Mouse (Mus musculus) macrophage (primary cell): ENCODE data around the gene Ltbp1. TPM values are rescaled to one million over a fixed set of nuclear protein-coding genes. Genes with fewer than 3 reads are reported as not detected.

ENCODE experiments used
- H3K27ac ChIP-seq: fragments of 350-480 bp; formaldehyde crosslinking; 2 replicates; pipeline ENCODE4 v1.9.0; 2021
- H3K36me3 ChIP-seq: fragments of 350-480 bp; formaldehyde crosslinking; 2 replicates; pipeline ENCODE4 v1.9.0; 2021; ENCODE audit errors: inconsistent target
- H3K4me3 ChIP-seq: fragments of 350-480 bp; formaldehyde crosslinking; 2 replicates; pipeline ENCODE4 v1.9.0; 2021; ENCODE audit errors: inconsistent target
- H3K79me2 ChIP-seq: fragments of 350-480 bp; formaldehyde crosslinking; 2 replicates; pipeline ENCODE4 v1.9.0; 2021; ENCODE audit errors: inconsistent target
- WGBS: methylation state at CpG from one replicate; pipeline ENCODE4 v1.1.7; 2026; ENCODE audit warnings: inconsistent platforms; ENCODE audit not compliant: missing documents; 5-methylcytosine and 5-hydroxymethylcytosine counted together
- polyA plus RNA-seq: library from polyadenylated mRNA; stranded (reverse); fragments of 250-400 nt; gene quantifications from 3 replicates; pipeline ENCODE4 v1.2.4, GENCODE M21; 2018; ENCODE audit warnings: inconsistent platforms

The Ltbp1 gene
- polyA plus RNA-seq, 1 experiment from 2014 or later, result 0.23 TPM

GRCm38 (mm10) chr17:75251094-75251493 lies 245.7 kb downstream of the Ltbp1 start:
- Histone ChIP-seq H3K27ac (no peak overlapping the region), H3K79me2 (no peaks in the 10 kb centered on the region), H3K36me3 (no peaks in the 10 kb centered on the region), H3K4me3 (no peak overlapping the region)
- 100% methylated on average over 6 of the region's 6 CpGs for WGBS

DNA sequence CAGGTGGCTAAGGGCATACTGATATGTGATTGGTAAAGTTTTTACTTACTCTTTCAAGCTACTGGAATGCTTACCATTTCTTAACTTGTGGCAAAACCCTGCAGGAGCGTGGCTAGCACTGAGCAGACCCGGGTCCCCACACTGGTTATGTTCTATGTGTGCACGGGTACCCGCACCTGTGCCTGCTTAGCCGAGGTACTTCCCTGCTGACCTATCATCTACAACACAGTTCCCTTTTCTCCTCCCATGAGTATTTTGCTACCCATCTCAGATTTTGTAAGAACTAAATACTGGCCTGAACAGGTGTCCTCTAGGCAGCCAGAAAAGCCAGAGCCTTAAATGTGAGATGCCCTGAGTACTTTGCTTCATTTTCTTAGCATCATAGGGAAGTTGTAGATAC lies 247.2 kb downstream of the Ltbp1 start:
- Histone ChIP-seq H3K4me3 (no peak overlapping the region), H3K36me3 (no peaks in the 10 kb centered on the region), H3K27ac (no peak overlapping the region), H3K79me2 (no peaks in the 10 kb centered on the region)
- WGBS, result 97% methylated on average over 5 of the region's 5 CpGs

DNA sequence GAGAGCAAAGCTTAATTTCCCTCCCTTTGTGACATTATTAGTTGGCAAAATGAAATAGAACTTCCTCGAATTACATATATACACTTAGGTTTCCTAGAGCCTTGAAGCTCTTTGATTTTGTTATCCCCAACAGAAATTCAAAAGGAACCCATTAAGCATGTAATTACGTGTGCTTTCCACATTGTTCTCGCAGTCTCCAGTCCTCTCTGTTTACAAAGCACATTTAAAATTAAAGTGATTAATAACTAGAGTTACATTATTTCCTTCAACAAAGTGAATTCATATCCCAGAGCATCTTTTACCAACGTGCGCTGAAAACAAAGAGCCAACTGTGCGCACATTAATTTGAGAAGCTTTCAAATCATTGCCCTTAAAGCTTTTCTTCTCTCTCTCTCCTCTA lies 249.5 kb downstream of the Ltbp1 start:
- no peaks in the 10 kb centered on the region for H3K79me2 ChIP-seq
- H3K36me3 ChIP-seq, result no peaks in the 10 kb centered on the region
- no peak overlapping the region for H3K4me3 ChIP-seq
- no peak overlapping the region for H3K27ac ChIP-seq
- 95% methylated on average over 6 of the region's 6 CpGs for WGBS

- no peaks in the 10 kb centered on the region for H3K36me3 ChIP-seq
- H3K4me3 ChIP-seq, result no peak overlapping the region
- WGBS, result 25% methylated on average over 1 of the region's 1 CpGs
- no peak overlapping the region for H3K27ac ChIP-seq
- no peaks in the 10 kb centered on the region for H3K79me2 ChIP-seq
These were observed 250.6 kb downstream of the Ltbp1 start for GRCm38 (mm10) chr17:75255967-75256366.

DNA sequence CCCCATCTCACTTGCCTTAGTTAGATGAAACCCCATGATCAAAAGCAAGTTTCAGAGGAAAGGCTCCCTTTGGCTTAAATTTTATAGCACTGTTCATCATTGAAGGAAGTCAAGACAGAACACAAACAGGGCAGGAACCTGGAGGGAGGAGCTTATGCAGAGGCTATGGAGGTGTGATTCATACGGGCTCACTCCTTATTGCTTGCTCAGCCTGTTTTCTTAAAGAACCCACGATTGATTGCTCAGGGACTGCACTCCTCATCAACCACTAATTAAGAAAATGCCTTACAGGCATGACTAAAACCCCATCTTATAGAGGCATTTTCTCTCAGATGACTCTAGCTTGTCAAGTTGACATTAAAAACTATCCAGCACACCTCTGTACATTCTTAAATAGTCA lies 253.1 kb downstream of the Ltbp1 start:
- 63% methylated on average over 2 of the region's 2 CpGs for WGBS
- no peaks in the 10 kb centered on the region for H3K36me3 ChIP-seq
- no peak overlapping the region for H3K27ac ChIP-seq
- no peak overlapping the region for H3K4me3 ChIP-seq
- H3K79me2 ChIP-seq, result no peaks in the 10 kb centered on the region

- WGBS, result 76% methylated on average over 3 of the region's 3 CpGs
- H3K27ac ChIP-seq, result no peak overlapping the region
- H3K36me3 ChIP-seq, result no peaks in the 10 kb centered on the region
- H3K79me2 ChIP-seq, result no peaks in the 10 kb centered on the region
- no peak overlapping the region for H3K4me3 ChIP-seq
These were observed 258.1 kb downstream of the Ltbp1 start for GRCm38 (mm10) chr17:75263336-75263990.

- no peak overlapping the region for H3K4me3 ChIP-seq
- no peaks in the 10 kb centered on the region for H3K79me2 ChIP-seq
- 73% methylated on average over 4 of the region's 4 CpGs for WGBS
- H3K36me3 ChIP-seq, result no peaks in the 10 kb centered on the region
- H3K27ac ChIP-seq, result no peak overlapping the region
These were observed 263.1 kb downstream of the Ltbp1 start for GRCm38 (mm10) chr17:75268506-75268905.

GRCm38 (mm10) chr17:75272446-75272845 lies 267.1 kb downstream of the Ltbp1 start:
- 64% methylated on average over 3 of the region's 3 CpGs for WGBS
- no peaks in the 10 kb centered on the region for H3K79me2 ChIP-seq
- H3K27ac ChIP-seq, result no peak overlapping the region
- H3K36me3 ChIP-seq, result no peaks in the 10 kb centered on the region
- no peak overlapping the region for H3K4me3 ChIP-seq

DNA sequence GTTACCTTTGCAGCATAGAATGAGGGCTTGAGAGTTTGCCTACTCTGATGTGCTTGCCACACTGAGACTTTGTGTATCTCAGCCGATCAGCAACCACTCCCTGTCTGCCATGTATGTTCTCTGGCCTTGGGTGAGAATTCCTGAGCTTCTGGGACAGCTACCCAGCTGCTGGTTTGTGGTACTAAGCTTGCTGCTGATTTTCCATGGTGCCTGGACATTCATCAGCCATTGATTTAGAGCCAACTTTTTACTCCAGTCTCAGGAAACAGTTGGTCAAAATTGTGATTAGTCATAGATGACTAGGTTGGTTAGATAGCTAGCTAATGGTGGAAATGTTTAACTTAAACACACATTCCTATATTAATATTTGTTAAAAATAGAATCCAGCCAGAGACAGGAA lies 267.9 kb downstream of the Ltbp1 start:
- H3K27ac ChIP-seq, result no peak overlapping the region
- no peaks in the 10 kb centered on the region for H3K36me3 ChIP-seq
- H3K79me2 ChIP-seq, result no peaks in the 10 kb centered on the region
- 78% methylated on average over 1 of the region's 1 CpGs for WGBS
- H3K4me3 ChIP-seq, result no peak overlapping the region

DNA sequence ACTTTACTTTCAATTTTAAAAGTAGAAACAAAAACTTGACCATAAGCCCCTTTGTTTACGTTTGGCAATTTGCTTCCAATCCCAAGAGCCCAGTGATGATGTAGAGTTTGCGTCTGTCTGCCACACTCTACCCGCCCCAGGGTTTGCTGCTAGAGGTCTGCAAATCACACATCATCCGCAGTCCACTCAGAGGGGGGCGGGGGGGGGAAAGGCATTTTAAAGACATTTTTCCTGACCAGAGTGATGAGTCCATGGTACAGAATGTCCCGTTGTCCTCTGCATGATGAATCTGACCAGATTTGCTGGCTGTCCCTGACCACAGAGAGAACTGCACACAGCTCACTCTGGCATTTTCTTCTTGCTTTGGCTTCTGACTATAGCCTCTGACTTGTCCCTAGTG lies 269.9 kb downstream of the Ltbp1 start:
- Histone ChIP-seq H3K27ac (no peak overlapping the region), H3K4me3 (no peak overlapping the region), H3K79me2 (no peaks in the 10 kb centered on the region), H3K36me3 (no peaks in the 10 kb centered on the region)
- WGBS, result 89% methylated on average over 6 of the region's 6 CpGs

GRCm38 (mm10) chr17:75278106-75278505 lies 272.7 kb downstream of the Ltbp1 start:
- 92% methylated on average over 1 of the region's 1 CpGs for WGBS
- Histone ChIP-seq H3K4me3 (no peak overlapping the region), H3K36me3 (no peaks in the 10 kb centered on the region), H3K27ac (no peak overlapping the region), H3K79me2 (no peaks in the 10 kb centered on the region)

- H3K36me3 ChIP-seq, result no peaks in the 10 kb centered on the region
- H3K79me2 ChIP-seq, result no peaks in the 10 kb centered on the region
- no peak overlapping the region for H3K4me3 ChIP-seq
- no peak overlapping the region for H3K27ac ChIP-seq
- WGBS, result 84% methylated on average over 6 of the region's 6 CpGs
These were observed 273.2 kb downstream of the Ltbp1 start for GRCm38 (mm10) chr17:75278561-75278960.

DNA sequence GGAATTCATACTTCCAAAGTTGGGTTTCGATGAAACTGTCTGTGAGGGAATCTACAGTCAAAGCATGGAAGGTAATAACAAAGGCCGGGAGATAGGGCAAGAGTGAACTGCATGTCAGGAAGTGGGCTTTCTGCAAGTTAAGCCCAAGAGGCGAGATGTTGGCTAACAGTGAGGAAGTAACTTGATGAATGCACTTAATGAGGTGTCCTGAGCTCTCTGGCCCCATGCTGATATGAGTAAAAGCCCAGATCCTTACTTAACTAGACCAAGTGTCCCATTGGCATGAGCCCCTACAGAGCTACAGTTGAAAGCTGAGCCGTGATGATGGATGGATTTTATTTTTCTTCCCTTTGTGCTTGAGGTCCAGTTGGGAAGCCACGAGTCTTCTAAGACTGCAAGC lies 276.0 kb downstream of the Ltbp1 start:
- Histone ChIP-seq H3K27ac (no peak overlapping the region), H3K36me3 (no peaks in the 10 kb centered on the region)
- WGBS, result 59% methylated on average over 5 of the region's 5 CpGs

GRCm38 (mm10) chr17:75284876-75285708 lies 279.7 kb downstream of the Ltbp1 start:
- no peaks in the 10 kb centered on the region for H3K79me2 ChIP-seq
- no peaks in the 10 kb centered on the region for H3K36me3 ChIP-seq
- WGBS, result 90% methylated on average over 9 of the region's 9 CpGs
- H3K27ac ChIP-seq, result no peak overlapping the region
- H3K4me3 ChIP-seq, result no peak overlapping the region

More for the DNA sequence above, 276.0 kb downstream of the Ltbp1 start:
- Histone ChIP-seq H3K4me3 (no peak overlapping the region), H3K79me2 (no peaks in the 10 kb centered on the region)

DNA sequence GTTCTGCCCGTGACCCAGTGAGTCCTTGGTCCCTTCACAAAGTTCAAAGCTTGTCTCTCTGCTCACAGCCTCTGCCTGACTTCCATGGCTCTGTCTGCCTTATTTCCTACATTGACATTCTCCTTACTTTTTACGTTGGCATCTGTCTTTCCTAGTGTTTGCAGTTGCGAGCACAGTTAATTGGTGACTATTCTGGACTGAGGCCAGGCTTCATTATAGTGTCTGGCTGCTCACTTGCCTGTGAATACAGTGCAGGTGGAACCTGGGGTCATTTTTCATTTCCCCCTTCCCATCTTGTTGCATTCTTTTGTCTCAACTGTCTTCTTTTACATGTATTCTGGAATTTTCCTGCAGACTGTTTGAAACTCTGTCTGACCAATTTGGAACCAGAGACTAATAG lies 287.6 kb downstream of the Ltbp1 start:
- H3K27ac ChIP-seq, result no peak overlapping the region
- 90% methylated on average over 3 of the region's 3 CpGs for WGBS
- no peaks in the 10 kb centered on the region for H3K36me3 ChIP-seq
- no peak overlapping the region for H3K4me3 ChIP-seq
- no peaks in the 10 kb centered on the region for H3K79me2 ChIP-seq
